Comparison of ENCODE assay signal across 8 mouse cellular contexts in genomic region chr19:21274181-21274591, GRCm38 (mm10). TPM values are rescaled to one million over a fixed set of nuclear protein-coding genes. Genes with fewer than 3 reads are reported as not detected.
A peak's percentile ranks its signal among the peaks of the same experiment; 100 is the strongest.
DNase-seq lines count a peak whose midpoint lies in the region; ATAC-seq lines count a peak whose summit lies in the region.

No protein-coding gene starts in this region.

- peak; percentile 18 to 20 for DNase-seq in urinary bladder, adult 18-20 months (ENCODE audit: low spot score in 2 of 2)
- DNase-seq in urinary bladder, postnatal 10 days (ENCODE audit: low spot score) = no peak
- peak; percentile 36 for DNase-seq in embryo, embryonic 11.5 days (ENCODE audit: low read depth, low spot score)
- peak; percentile 71 for DNase-seq in gastrocnemius, postnatal 25 days
- DNase-seq in left cerebral cortex, postnatal 25 days (ENCODE audit: low spot score in 2 of 2) = peak; percentile 61 to 87
- DNase-seq in right cerebral cortex, postnatal 25 days = peak; percentile 46

- WGBS in intestine, embryonic 15.5 days = 3% methylated on average over 2 of the region's 2 CpGs

- no peaks in the 10 kb centered on the region for H3K27me3 ChIP-seq in intestine, embryonic 15.5 days (replicated peaks)

- H3K4me3 ChIP-seq in intestine, embryonic 15.5 days (replicated peaks) = peak overlapping the region; percentile 91

- ATAC-seq in intestine, embryonic 15.5 days = no peak
- ATAC-seq in megakaryocyte-erythroid progenitor cell, adult 5-6 weeks (replicated peaks; ENCODE audit: low FRiP score, low TSS enrichment, poor library complexity, severe bottlenecking) = peak; percentile 43

- peak overlapping the region; percentile 45; the same call in 1 of the 2 replicates for H3K27ac ChIP-seq in intestine, embryonic 15.5 days

- 0 out of 2 replicates have a peak, but pooled peaks cover 2% of the 10 kb centered on the region for H3K36me3 ChIP-seq in intestine, embryonic 15.5 days

- no peaks in the 10 kb centered on the region for H3K9me3 ChIP-seq in intestine, embryonic 15.5 days

- intact Hi-C loops in left cerebral cortex, postnatal 25 days (cut with DNase I) = loop anchor here (5.0 to 10.0 kb wide), 5 partner anchors 137 to 479 kb away; no protein-coding TSS in a partner anchor

- H3K4me2 ChIP-seq in intestine, embryonic 15.5 days (replicated peaks) = peak overlapping the region; percentile 53

- H3K9ac ChIP-seq in intestine, embryonic 15.5 days = peak overlapping the region; percentile 41

- H3K4me1 ChIP-seq in intestine, embryonic 15.5 days (replicated peaks) = 0 out of 2 replicates have a peak, but pooled peaks cover 2% of the 10 kb centered on the region

RNA-seq across cellular contexts. Expression of gene Zfand5, which starts 2.1 kb away (rescaled TPM):
- 100 to 1,000 TPM; 193 to 218 TPM for total RNA-seq in gastrocnemius, postnatal 25 days (2021)
- 87.0 and 91.6 TPM in 2 replicates for polyA plus RNA-seq in intestine, embryonic 15.5 days (2015; fragmentation: Nextera tagmentation; extraction: Ambion mirVana)
- total RNA-seq in left cerebral cortex, postnatal 25 days (2021) = 100 to 1,000 TPM; 172 to 175 TPM
- 50.5 and 79.3 TPM in 2 replicates for total RNA-seq in megakaryocyte-erythroid progenitor cell, adult 5-6 weeks (2014; fragmentation: Nextera tagmentation)
- 84.2 and 140 TPM in 2 replicates for total RNA-seq in megakaryocyte-erythroid progenitor cell, adult 5-6 weeks (2017)
